Mouse (Mus musculus) liver, postnatal 0 days (tissue): ENCODE results near the gene Cass4.

Experiments
- CTCF ChIP-seq: sonication (generic); IDR thresholded peaks from 2 replicates; pipeline ENCODE4 v1.5.1; 2016; ENCODE audit warnings: antibody characterized with exemption, low read depth
- EP300 ChIP-seq: IDR thresholded peaks from 2 replicates; pipeline ENCODE4 v1.6.1; 2016; ENCODE audit warnings: antibody characterized with exemption, low read depth, mild to moderate bottlenecking

DNA sequence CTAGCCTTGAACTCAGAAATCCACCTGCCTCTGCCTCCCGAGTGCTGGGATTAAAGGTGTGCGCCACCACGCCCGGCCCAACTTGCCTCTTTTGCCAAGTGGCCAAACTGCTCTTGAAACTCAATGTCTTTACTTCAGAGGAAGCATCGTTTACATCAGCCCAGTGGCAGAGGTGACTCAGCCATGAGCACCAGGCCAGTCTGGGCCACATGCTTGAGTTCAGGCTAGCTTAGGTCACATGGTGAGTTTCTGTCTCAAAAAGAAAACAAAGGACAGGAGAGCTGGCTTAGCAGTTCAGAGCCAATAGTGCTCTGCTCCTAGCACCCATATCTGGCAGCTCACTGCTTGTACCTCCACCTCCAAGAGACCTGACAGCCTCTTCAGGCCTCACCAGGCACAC, 73.6 kb downstream of the Cass4 start:
- TF ChIP-seq CTCF, result no peak
- no peak for TF ChIP-seq EP300
